Mouse (Mus musculus) stomach, embryonic 16.5 days (tissue): Measurements from ENCODE around the gene Rhbdl2. TPM values are rescaled to one million over a fixed set of nuclear protein-coding genes. Genes with fewer than 3 reads are reported as not detected.

Source experiments
- ATAC-seq: fragments of 200-750 bp; cut with Nextera tagmentation; 2 replicates; pipeline ENCODE4 v1.8.0; 2017; ENCODE audit warnings: moderate number of reproducible peaks, moderate TSS enrichment; ENCODE audit not compliant: insufficient read depth, low FRiP score
- H3K27ac ChIP-seq: fragments of 300-500 bp; sonication (generic); 2 replicates; pipeline ENCODE4 v1.5.1; 2014; ENCODE audit warnings: low read length
- H3K27me3 ChIP-seq: fragments of 300-500 bp; sonication (generic); 2 replicates; pipeline ENCODE4 v1.6.1; 2014; ENCODE audit warnings: low read length, control low read depth, mixed read lengths; ENCODE audit not compliant: control insufficient read depth, insufficient read depth
- H3K36me3 ChIP-seq: fragments of 300-500 bp; sonication (generic); 2 replicates; pipeline ENCODE4 v1.6.1; 2014; ENCODE audit warnings: low read length; ENCODE audit not compliant: control insufficient read depth, insufficient read depth
- H3K4me1 ChIP-seq: fragments of 300-500 bp; sonication (generic); 2 replicates; pipeline ENCODE4 v1.6.1; 2014; ENCODE audit warnings: low read length, control low read depth, mixed read lengths; ENCODE audit not compliant: control insufficient read depth, insufficient read depth
- H3K4me2 ChIP-seq: fragments of 300-500 bp; sonication (generic); 2 replicates; pipeline ENCODE4 v1.6.1; 2014; ENCODE audit warnings: low read depth, low read length, mixed read lengths
- H3K4me3 ChIP-seq: fragments of 300-500 bp; sonication (generic); replicated peaks from 2 replicates; pipeline ENCODE4 v1.5.1; 2014; ENCODE audit warnings: mild to moderate bottlenecking, low read length
- H3K9ac ChIP-seq: fragments of 300-500 bp; sonication (generic); 2 replicates; pipeline ENCODE4 v1.6.1; 2014; ENCODE audit warnings: low read length
- H3K9me3 ChIP-seq: fragments of 300-500 bp; sonication (generic); replicated peaks from 2 replicates; pipeline ENCODE4 v1.6.1; 2016; ENCODE audit warnings: low read length, control low read depth; ENCODE audit not compliant: control insufficient read depth
- WGBS: fragments of 180-500 bp; shearing (Covaris S2); extraction: QIAGEN DNeasy Blood & Tissue Kit; methylation state at CpG from one replicate; pipeline ENCODE4 v1.1.7; 2014; 5-methylcytosine and 5-hydroxymethylcytosine counted together
- polyA plus RNA-seq: library from polyadenylated mRNA; unstranded; fragments of >200 nt; fragmentation: Nextera tagmentation; extraction: Ambion mirVana; gene quantifications from 2 replicates; pipeline ENCODE4 v1.2.1, GENCODE M21; 2015

Rhbdl2 gene
- polyA plus RNA-seq, 1 experiment from 2014 or later: 9.7 TPM

- H3K4me2 ChIP-seq: no peak overlapping the region
- no peaks in the 10 kb centered on the region for H3K4me1 ChIP-seq
- H3K27ac ChIP-seq: no peak overlapping the region
- H3K9ac ChIP-seq: no peak overlapping the region
- H3K36me3 ChIP-seq: no peaks in the 10 kb centered on the region
- 85% methylated on average over 11 of the region's 11 CpGs for WGBS
- no peaks in the 10 kb centered on the region for H3K27me3 ChIP-seq
- ATAC-seq: no peak
- no peak overlapping the region for H3K4me3 ChIP-seq
- no peaks in the 10 kb centered on the region for H3K9me3 ChIP-seq
These were observed 20.6 kb downstream of the Rhbdl2 start for GRCm38 (mm10) chr4:123808304-123808703.

GRCm38 (mm10) chr4:123810475-123811295 lies 23.0 kb downstream of the Rhbdl2 start:
- ATAC-seq: peak; percentile 85
- Histone ChIP-seq H3K4me3 (no peak overlapping the region), H3K27ac (peak overlapping the region; percentile 21; the same call in 1 of the 2 replicates), H3K36me3 (no peaks in the 10 kb centered on the region), H3K9ac (no peak overlapping the region), H3K4me1 (no peaks in the 10 kb centered on the region), H3K9me3 (no peaks in the 10 kb centered on the region), H3K4me2 (no peak overlapping the region), H3K27me3 (no peaks in the 10 kb centered on the region)
- WGBS: 70% methylated on average over 12 of the region's 12 CpGs

DNA sequence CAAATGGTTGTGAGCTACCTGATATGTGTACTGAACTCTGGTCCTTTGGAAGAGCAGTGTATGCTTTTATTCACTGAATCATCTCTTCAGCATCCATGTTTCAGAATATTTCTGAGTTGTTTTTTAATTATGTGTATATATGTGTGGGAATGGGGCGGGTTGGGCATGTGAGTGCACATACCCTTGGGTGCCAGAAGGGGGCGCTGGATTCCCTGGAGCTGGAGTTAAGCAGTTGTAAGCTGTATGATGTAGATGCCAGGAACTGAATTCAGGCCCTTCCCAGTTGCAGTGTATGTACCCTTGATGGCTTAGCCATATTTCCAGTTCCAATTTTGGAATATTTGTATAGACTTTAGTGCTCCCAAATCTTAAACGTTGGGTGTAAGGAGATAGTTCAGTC lies 24.9 kb downstream of the Rhbdl2 start:
- Histone ChIP-seq H3K9ac (no peak overlapping the region), H3K9me3 (no peaks in the 10 kb centered on the region), H3K4me3 (no peak overlapping the region), H3K27me3 (no peaks in the 10 kb centered on the region), H3K4me2 (no peak overlapping the region), H3K27ac (no peak overlapping the region), H3K36me3 (no peaks in the 10 kb centered on the region), H3K4me1 (no peaks in the 10 kb centered on the region)
- WGBS: 73% methylated on average over 3 of the region's 3 CpGs
- ATAC-seq: no peak

GRCm38 (mm10) chr4:123814030-123814501 lies 26.4 kb downstream of the Rhbdl2 start:
- Histone ChIP-seq H3K27ac (no peak overlapping the region), H3K36me3 (no peaks in the 10 kb centered on the region), H3K4me3 (no peak overlapping the region), H3K27me3 (no peaks in the 10 kb centered on the region), H3K4me1 (no peaks in the 10 kb centered on the region), H3K9me3 (no peaks in the 10 kb centered on the region), H3K4me2 (no peak overlapping the region), H3K9ac (no peak overlapping the region)
- 54% methylated on average over 7 of the region's 7 CpGs for WGBS
- ATAC-seq: no peak

DNA sequence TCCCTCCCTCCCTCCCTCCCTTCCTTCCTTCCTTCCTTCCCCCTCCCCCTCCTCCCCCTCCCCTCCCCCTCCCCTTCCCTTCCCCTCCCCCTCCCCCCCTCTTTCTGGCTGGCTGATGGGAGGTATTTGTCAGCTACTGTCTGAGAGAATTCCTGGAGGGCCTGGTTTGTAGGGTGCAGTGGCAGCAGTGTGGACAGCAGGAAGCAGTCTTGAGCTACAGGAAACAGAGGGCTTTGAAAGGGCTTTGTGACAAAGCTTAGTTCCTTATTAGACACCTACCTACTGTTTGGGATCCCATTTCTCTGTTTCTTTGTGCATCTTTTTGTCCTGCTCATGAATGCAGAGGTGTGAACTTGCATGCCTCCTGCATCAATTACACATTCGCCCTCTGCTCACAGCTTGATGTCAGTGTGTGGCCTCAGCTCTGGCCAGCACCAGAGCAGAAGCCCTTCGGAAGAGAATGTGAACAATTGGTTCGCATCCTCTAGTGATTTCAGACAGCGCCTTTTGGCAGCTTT lies 31.5 kb downstream of the Rhbdl2 start:
- Histone ChIP-seq H3K4me2 (no peak overlapping the region), H3K9ac (no peak overlapping the region), H3K9me3 (no peaks in the 10 kb centered on the region), H3K4me1 (no peaks in the 10 kb centered on the region), H3K4me3 (no peak overlapping the region), H3K27me3 (no peaks in the 10 kb centered on the region), H3K36me3 (no peaks in the 10 kb centered on the region), H3K27ac (no peak overlapping the region)
- 49% methylated on average over 4 of the region's 4 CpGs for WGBS
- no peak for ATAC-seq

- no peaks in the 10 kb centered on the region for H3K4me1 ChIP-seq
- no peak overlapping the region for H3K27ac ChIP-seq
- peaks cover 4% of the 10 kb centered on the region; the same call in 1 of the 2 replicates for H3K9me3 ChIP-seq
- H3K4me2 ChIP-seq: no peak overlapping the region
- 83% methylated on average over 8 of the region's 8 CpGs for WGBS
- no peak for ATAC-seq
- H3K27me3 ChIP-seq: no peaks in the 10 kb centered on the region
- no peak overlapping the region for H3K9ac ChIP-seq
- H3K4me3 ChIP-seq: no peak overlapping the region
- H3K36me3 ChIP-seq: no peaks in the 10 kb centered on the region
These were observed 54.5 kb downstream of the Rhbdl2 start for GRCm38 (mm10) chr4:123842126-123842525.

GRCm38 (mm10) chr4:123856888-123857287 lies 69.2 kb downstream of the Rhbdl2 start:
- Histone ChIP-seq H3K4me1 (no peaks in the 10 kb centered on the region), H3K27ac (no peak overlapping the region), H3K4me2 (no peak overlapping the region), H3K9ac (no peak overlapping the region), H3K27me3 (no peaks in the 10 kb centered on the region), H3K36me3 (no peaks in the 10 kb centered on the region), H3K4me3 (no peak overlapping the region), H3K9me3 (no peaks in the 10 kb centered on the region)
- 65% methylated on average over 4 of the region's 4 CpGs for WGBS
- no peak for ATAC-seq

GRCm38 (mm10) chr4:123858090-123858489 lies 70.4 kb downstream of the Rhbdl2 start:
- H3K9ac ChIP-seq: no peak overlapping the region
- H3K36me3 ChIP-seq: no peaks in the 10 kb centered on the region
- no peaks in the 10 kb centered on the region for H3K27me3 ChIP-seq
- no peak overlapping the region for H3K4me3 ChIP-seq
- H3K4me2 ChIP-seq: no peak overlapping the region
- no peak overlapping the region for H3K27ac ChIP-seq
- ATAC-seq: no peak
- no peaks in the 10 kb centered on the region for H3K9me3 ChIP-seq
- H3K4me1 ChIP-seq: no peaks in the 10 kb centered on the region
- WGBS: 82% methylated on average over 7 of the region's 7 CpGs

GRCm38 (mm10) chr4:123859379-123859778 lies 71.7 kb downstream of the Rhbdl2 start, which contains the start of gene 4933427I04Rik:
Gene 4933427I04Rik (plus strand): TSS chr4:123859679.
- no peaks in the 10 kb centered on the region for H3K27me3 ChIP-seq
- H3K4me1 ChIP-seq: no peaks in the 10 kb centered on the region
- no peak within 1 kb of the TSS for H3K4me3 ChIP-seq
- ATAC-seq: no peak
- no peaks in the 10 kb centered on the region for H3K9me3 ChIP-seq
- no peak within 1 kb of the TSS for H3K9ac ChIP-seq
- no peak within 1 kb of the TSS for H3K27ac ChIP-seq
- WGBS: 78% methylated on average over 3 of the region's 3 CpGs
- H3K4me2 ChIP-seq: no peak within 1 kb of the TSS
- H3K36me3 ChIP-seq: no peaks in the 10 kb centered on the region
